Mouse (Mus musculus) testis, adult 2 months (tissue): ENCODE results near the gene Hsp90ab1. TPM values are rescaled to one million over a fixed set of nuclear protein-coding genes. Genes with fewer than 3 reads are reported as not detected.
A peak's percentile ranks its signal among the peaks of the same experiment; 100 is the strongest.

ENCODE experiments used
- H3K27ac ChIP-seq: fragments of 200-500 bp; 2 replicates; pipeline ENCODE4 v1.5.1; 2012; ENCODE audit warnings: low read depth, low read length; ENCODE audit not compliant: control insufficient read depth, insufficient read depth
- H3K27me3 ChIP-seq: fragments of 200-500 bp; 2 replicates; pipeline ENCODE4 v1.6.1; 2012; ENCODE audit warnings: mild to moderate bottlenecking, low read length, moderate library complexity; ENCODE audit not compliant: control insufficient read depth, insufficient read depth
- H3K36me3 ChIP-seq: fragments of 200-500 bp; 2 replicates; pipeline ENCODE4 v1.6.1; 2012; ENCODE audit warnings: mild to moderate bottlenecking, low read length; ENCODE audit not compliant: control insufficient read depth, insufficient read depth
- H3K4me1 ChIP-seq: fragments of 200-500 bp; 2 replicates; pipeline ENCODE4 v1.6.1; 2012; ENCODE audit warnings: low read length; ENCODE audit not compliant: control insufficient read depth, insufficient read depth
- H3K4me3 ChIP-seq: fragments of 200-500 bp; 2 replicates; pipeline ENCODE4 v1.5.1; 2012; ENCODE audit warnings: low read depth, mild to moderate bottlenecking, low read length, moderate library complexity, mixed read lengths; ENCODE audit not compliant: control insufficient read depth
- CTCF ChIP-seq: fragments of 200-500 bp; IDR thresholded peaks from 2 replicates; pipeline ENCODE4 v1.5.1; 2012; ENCODE audit warnings: low read depth, mild to moderate bottlenecking, inconsistent platforms, low read length, moderate library complexity; ENCODE audit not compliant: control insufficient read depth, insufficient read depth, insufficient replicate concordance
- POLR2A ChIP-seq: fragments of 200-500 bp; IDR thresholded peaks from 2 replicates; pipeline ENCODE4 v1.6.1; 2012; ENCODE audit warnings: low read depth, mild to moderate bottlenecking, inconsistent platforms, low read length, moderate library complexity; ENCODE audit not compliant: control insufficient read depth
- polyA plus RNA-seq: library from polyadenylated mRNA; depleted of rRNA; stranded (reverse); fragments of >200 nt; gene quantifications from 2 replicates; pipeline ENCODE4 v1.2.3, GENCODE M21; 2012

Hsp90ab1 gene
- polyA plus RNA-seq, 1 experiment, result 109 TPM

GRCm38 (mm10) chr17:45568990-45569389 lies 4.1 kb downstream of the Hsp90ab1 start:
- no peak overlapping the region for H3K27ac ChIP-seq
- TF ChIP-seq CTCF (no peak), POLR2A (no peak)
- H3K36me3 ChIP-seq, result peaks cover 4% of the 10 kb centered on the region
- H3K27me3 ChIP-seq, result no peaks in the 10 kb centered on the region
- no peak overlapping the region for H3K4me3 ChIP-seq
- peaks cover 14% of the 10 kb centered on the region for H3K4me1 ChIP-seq

- Histone ChIP-seq H3K4me3 (no peak overlapping the region), H3K36me3 (peaks cover 4% of the 10 kb centered on the region), H3K27me3 (no peaks in the 10 kb centered on the region), H3K4me1 (peaks cover 9% of the 10 kb centered on the region), H3K27ac (no peak overlapping the region)
- no peak for TF ChIP-seq CTCF
- no peak for TF ChIP-seq POLR2A
Measured at GRCm38 (mm10) chr17:45567162-45567601, 5.9 kb downstream of the Hsp90ab1 start.

- Histone ChIP-seq H3K4me3 (no peak overlapping the region), H3K27me3 (no peaks in the 10 kb centered on the region), H3K36me3 (peaks cover 4% of the 10 kb centered on the region), H3K4me1 (peaks cover 9% of the 10 kb centered on the region), H3K27ac (no peak overlapping the region)
- TF ChIP-seq POLR2A (no peak), CTCF (no peak)
Measured at GRCm38 (mm10) chr17:45566360-45567161, 6.5 kb downstream of the Hsp90ab1 start.

GRCm38 (mm10) chr17:45566031-45566359 lies 7.1 kb downstream of the Hsp90ab1 start:
- Histone ChIP-seq H3K4me3 (no peak overlapping the region), H3K27me3 (no peaks in the 10 kb centered on the region), H3K36me3 (peaks cover 4% of the 10 kb centered on the region), H3K4me1 (peaks cover 9% of the 10 kb centered on the region), H3K27ac (no peak overlapping the region)
- no peak for TF ChIP-seq CTCF
- no peak for TF ChIP-seq POLR2A

- H3K4me1 ChIP-seq, result peaks cover 9% of the 10 kb centered on the region
- H3K27me3 ChIP-seq, result no peaks in the 10 kb centered on the region
- H3K4me3 ChIP-seq, result no peak overlapping the region
- H3K36me3 ChIP-seq, result no peaks in the 10 kb centered on the region; the same call in none of the 2 replicates
- H3K27ac ChIP-seq, result no peak overlapping the region
- TF ChIP-seq POLR2A (no peak), CTCF (no peak)
Measured at GRCm38 (mm10) chr17:45565103-45565502, 8.0 kb downstream of the Hsp90ab1 start.

- Histone ChIP-seq H3K27ac (peak overlapping the region; percentile 55), H3K27me3 (no peaks in the 10 kb centered on the region), H3K36me3 (no peaks in the 10 kb centered on the region; the same call in 1 of the 2 replicates), H3K4me1 (peaks cover 9% of the 10 kb centered on the region), H3K4me3 (peak overlapping the region; percentile 83)
- TF ChIP-seq CTCF, result no peak
- TF ChIP-seq POLR2A, result no peak
Measured at GRCm38 (mm10) chr17:45564531-45565084, 8.5 kb downstream of the Hsp90ab1 start.

GRCm38 (mm10) chr17:45563655-45564530 lies 9.2 kb downstream of the Hsp90ab1 start, which contains the start of gene Slc35b2:
TSS of gene Slc35b2 (plus strand) at chr17:45563874.
- Histone ChIP-seq H3K4me1 (peaks cover 9% of the 10 kb centered on the region), H3K27me3 (no peaks in the 10 kb centered on the region), H3K27ac (peak within 1 kb of the TSS; percentile 55), H3K36me3 (no peaks in the 10 kb centered on the region), H3K4me3 (peak within 1 kb of the TSS; percentile 83)
- TF ChIP-seq CTCF, result peak; percentile 69; the same call in 1 of the 2 replicates
- peak; percentile 55; the same call in 1 of the 2 replicates for TF ChIP-seq POLR2A
